Mouse (Mus musculus) lung, postnatal 0 days (tissue): Measurements from ENCODE around the gene Asgr2. TPM values are rescaled to one million over a fixed set of nuclear protein-coding genes. Genes with fewer than 3 reads are reported as not detected.

Experiments used
- ATAC-seq: fragments of 200-750 bp; cut with Nextera tagmentation; 2 replicates; pipeline ENCODE4 v1.8.0; 2017; ENCODE audit warnings: moderate library complexity
- DNase-seq: peaks from one replicate; pipeline ENCODE4 v3.0.0-alpha.2; 2016; ENCODE audit warnings: low spot score
- H3K27ac ChIP-seq: fragments of 300-500 bp; sonication (generic); 2 replicates; pipeline ENCODE4 v1.5.1; 2014; ENCODE audit warnings: antibody characterized with exemption, mild to moderate bottlenecking, low read length, mixed read lengths
- H3K27me3 ChIP-seq: fragments of 300-500 bp; sonication (generic); replicated peaks from 2 replicates; pipeline ENCODE4 v1.6.1; 2014; ENCODE audit warnings: low read length, mixed read lengths; ENCODE audit not compliant: insufficient read depth
- H3K36me3 ChIP-seq: fragments of 300-500 bp; sonication (generic); 2 replicates; pipeline ENCODE4 v1.6.1; 2014; ENCODE audit warnings: low read length, mixed read lengths; ENCODE audit not compliant: insufficient read depth
- H3K4me1 ChIP-seq: fragments of 300-500 bp; sonication (generic); 2 replicates; pipeline ENCODE4 v1.6.1; 2014; ENCODE audit warnings: antibody characterized with exemption, low read depth, low read length, mixed read lengths; ENCODE audit not compliant: insufficient read depth
- H3K4me2 ChIP-seq: fragments of 300-500 bp; sonication (generic); replicated peaks from 2 replicates; pipeline ENCODE4 v1.6.1; 2014; ENCODE audit warnings: low read depth, mild to moderate bottlenecking, low read length, moderate library complexity, mixed read lengths
- H3K4me3 ChIP-seq: fragments of 300-500 bp; sonication (generic); 2 replicates; pipeline ENCODE4 v1.5.1; 2014; ENCODE audit warnings: low read depth, low read length
- H3K9ac ChIP-seq: fragments of 300-500 bp; sonication (generic); replicated peaks from 2 replicates; pipeline ENCODE4 v1.6.1; 2014; ENCODE audit warnings: low read depth, mild to moderate bottlenecking
- H3K9me3 ChIP-seq: fragments of 300-500 bp; sonication (generic); 2 replicates; pipeline ENCODE4 v1.6.1; 2016; ENCODE audit warnings: low read length, mixed read lengths
- CTCF ChIP-seq: IDR thresholded peaks from 2 replicates; pipeline ENCODE4 v1.5.1; 2016; ENCODE audit warnings: antibody characterized with exemption, mild to moderate bottlenecking
- EP300 ChIP-seq: IDR thresholded peaks from 2 replicates; pipeline ENCODE4 v1.6.1; 2016; ENCODE audit warnings: antibody characterized with exemption, mild to moderate bottlenecking, control low read depth
- WGBS: fragments of 180-500 bp; shearing (Covaris S2); extraction: QIAGEN DNeasy Blood & Tissue Kit; methylation state at CpG from one replicate; pipeline ENCODE4 v1.1.7; 2014; 5-methylcytosine and 5-hydroxymethylcytosine counted together
- polyA plus RNA-seq: library from polyadenylated mRNA; unstranded; fragments of >200 nt; fragmentation: Nextera tagmentation; extraction: Ambion mirVana; gene quantifications from 2 replicates; pipeline ENCODE4 v1.2.1, GENCODE M21; 2015

The Asgr2 gene
- polyA plus RNA-seq, 1 experiment from 2014 or later = not detected

DNA sequence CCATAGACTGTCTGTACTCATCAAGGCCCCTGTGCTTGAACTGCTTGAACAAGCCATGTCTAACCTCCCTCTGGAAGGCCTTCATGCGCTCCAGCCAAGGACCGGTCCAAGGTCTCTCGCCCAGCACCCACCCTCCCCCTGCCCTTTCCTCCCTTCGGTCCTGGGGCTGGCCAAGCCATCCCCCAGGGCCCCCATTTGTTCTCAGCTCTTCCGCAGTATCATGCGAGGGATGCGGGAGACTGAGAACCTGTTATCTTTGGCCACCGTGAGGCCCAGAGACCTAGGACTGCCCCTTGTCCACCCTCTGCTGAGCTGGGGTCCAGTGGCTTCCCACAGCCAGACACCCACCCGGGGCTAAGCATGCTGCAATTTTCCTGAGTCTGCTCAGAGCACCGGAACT is 46.7 kb downstream of the Asgr2 start:
- no peaks in the 10 kb centered on the region for H3K27me3 ChIP-seq
- TF ChIP-seq CTCF = no peak
- no peak for TF ChIP-seq EP300
- no peak overlapping the region for H3K4me3 ChIP-seq
- no peak for ATAC-seq
- no peaks in the 10 kb centered on the region for H3K4me1 ChIP-seq
- no peak for DNase-seq
- H3K36me3 ChIP-seq = no peaks in the 10 kb centered on the region
- 78% methylated on average over 10 of the region's 10 CpGs for WGBS
- H3K4me2 ChIP-seq = no peak overlapping the region
- H3K9me3 ChIP-seq = no peaks in the 10 kb centered on the region
- H3K9ac ChIP-seq = no peak overlapping the region
- H3K27ac ChIP-seq = no peak overlapping the region

- Histone ChIP-seq H3K27me3 (no peaks in the 10 kb centered on the region), H3K36me3 (no peaks in the 10 kb centered on the region), H3K9ac (no peak overlapping the region), H3K4me2 (no peak overlapping the region), H3K9me3 (no peaks in the 10 kb centered on the region), H3K4me3 (no peak overlapping the region), H3K27ac (no peak overlapping the region), H3K4me1 (no peaks in the 10 kb centered on the region)
- WGBS = 59% methylated on average over 3 of the region's 3 CpGs
- TF ChIP-seq CTCF = peak; percentile 55
- TF ChIP-seq EP300 = no peak
- peak; percentile 22 for DNase-seq
- no peak for ATAC-seq
Measured at GRCm38 (mm10) chr11:70151072-70151471, 58.6 kb downstream of the Asgr2 start.

Other genes starting within 250 kb of the Asgr2 start
- 107 and 114 TPM in 2 replicates for gene Plscr3, start 246.3 kb upstream of the Asgr2 start, polyA plus RNA-seq
- gene Tnk1, start 233.9 kb upstream of the Asgr2 start, polyA plus RNA-seq = 6.1 and 7.6 TPM in 2 replicates
- not detected in 2 replicates for gene Tmem95, start 214.6 kb upstream of the Asgr2 start, polyA plus RNA-seq
- gene Kctd11, start 211.2 kb upstream of the Asgr2 start, polyA plus RNA-seq = 10.1 and 11.4 TPM in 2 replicates
- 1.5 and 1.7 TPM in 2 replicates for gene Acap1, start 197.1 kb upstream of the Asgr2 start, polyA plus RNA-seq
- gene 2810408A11Rik, start 191.7 kb upstream of the Asgr2 start, polyA plus RNA-seq = 6.4 and 7.0 TPM in 2 replicates
- gene Neurl4, start 191.6 kb upstream of the Asgr2 start, polyA plus RNA-seq = 3.8 and 3.9 TPM in 2 replicates
- 53.0 and 59.1 TPM in 2 replicates for gene Gps2, start 178.8 kb upstream of the Asgr2 start, polyA plus RNA-seq
- 758 and 815 TPM in 2 replicates for gene Eif5a, start 170.7 kb upstream of the Asgr2 start, polyA plus RNA-seq
- 1.00 and 1.1 TPM in 2 replicates for gene Ybx2, start 156.8 kb upstream of the Asgr2 start, polyA plus RNA-seq
- gene Slc2a4, start 144.5 kb upstream of the Asgr2 start, polyA plus RNA-seq = 3.7 and 4.3 TPM in 2 replicates
- gene Cldn7, start 127.9 kb upstream of the Asgr2 start, polyA plus RNA-seq = 212 and 230 TPM in 2 replicates
- gene Ctdnep1, start 111.5 kb upstream of the Asgr2 start, polyA plus RNA-seq = 23.7 and 24.7 TPM in 2 replicates
- 65.9 and 72.1 TPM in 2 replicates for gene Elp5, start 110.1 kb upstream of the Asgr2 start, polyA plus RNA-seq
- gene Gabarap, start 101.5 kb upstream of the Asgr2 start, polyA plus RNA-seq = 624 and 645 TPM in 2 replicates
- 57.5 and 61.3 TPM in 2 replicates for gene Phf23, start 96.9 kb upstream of the Asgr2 start, polyA plus RNA-seq
- 14.6 and 15.1 TPM in 2 replicates for gene Dvl2, start 92.0 kb upstream of the Asgr2 start, polyA plus RNA-seq
- gene Acadvl, start 77.2 kb upstream of the Asgr2 start, polyA plus RNA-seq = 92.0 and 95.2 TPM in 2 replicates
- gene Dlg4, start 75.7 kb upstream of the Asgr2 start, polyA plus RNA-seq = 2.0 and 2.1 TPM in 2 replicates
- gene Asgr1, start 38.6 kb upstream of the Asgr2 start, polyA plus RNA-seq = 0.81 TPM in 2 replicates
- gene Mgl2, start 37.7 kb downstream of the Asgr2 start, polyA plus RNA-seq = 0.90 and 1.2 TPM in 2 replicates
- 0.54 and 0.70 TPM in 2 replicates for gene Clec10a, start 63.6 kb downstream of the Asgr2 start, polyA plus RNA-seq
- gene Slc16a11, start 120.1 kb downstream of the Asgr2 start, polyA plus RNA-seq = 7.9 TPM in 2 replicates
- 4.5 and 6.0 TPM in 2 replicates for gene Slc16a13, start 128.4 kb downstream of the Asgr2 start, polyA plus RNA-seq
- gene Bcl6b, start 137.2 kb downstream of the Asgr2 start, polyA plus RNA-seq = 19.2 and 31.6 TPM in 2 replicates
- 115 and 118 TPM in 2 replicates for gene 0610010K14Rik, start 145.3 kb downstream of the Asgr2 start, polyA plus RNA-seq
- 11.0 and 15.3 TPM in 2 replicates for gene Gm21988, start 147.2 kb downstream of the Asgr2 start, polyA plus RNA-seq
- 462 and 484 TPM in 2 replicates for gene Rnasek, start 147.2 kb downstream of the Asgr2 start, polyA plus RNA-seq
- gene Alox12, start 162.7 kb downstream of the Asgr2 start, polyA plus RNA-seq = 5.8 and 7.0 TPM in 2 replicates
- 0.08 and 0.11 TPM in 2 replicates for gene Alox12e, start 230.0 kb downstream of the Asgr2 start, polyA plus RNA-seq